Mouse (Mus musculus): ENCODE measurements around the gene Naga.
A peak's percentile ranks its signal among the peaks of the same experiment; 100 is the strongest.

Naga gene

DNA sequence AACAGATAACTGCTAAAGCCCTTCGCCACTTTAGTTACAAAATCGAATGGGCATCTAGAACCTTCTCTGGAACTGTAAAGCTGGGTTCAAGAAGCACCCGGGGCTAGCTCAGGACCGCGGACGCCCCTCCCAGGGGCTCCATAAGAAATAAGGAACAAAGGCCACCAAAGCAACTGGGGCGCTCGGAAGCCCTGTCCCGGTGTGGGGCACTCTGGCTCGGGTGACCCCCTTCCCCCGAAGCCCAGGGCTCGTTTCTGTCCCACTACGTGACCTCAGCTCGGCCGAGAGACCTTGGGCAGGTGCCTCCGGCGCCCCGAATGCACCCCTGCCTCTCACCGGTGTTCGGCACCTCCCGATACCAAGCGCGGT is 15.0 kb upstream of the Naga start:
- no peak for DNase-seq

DNA sequence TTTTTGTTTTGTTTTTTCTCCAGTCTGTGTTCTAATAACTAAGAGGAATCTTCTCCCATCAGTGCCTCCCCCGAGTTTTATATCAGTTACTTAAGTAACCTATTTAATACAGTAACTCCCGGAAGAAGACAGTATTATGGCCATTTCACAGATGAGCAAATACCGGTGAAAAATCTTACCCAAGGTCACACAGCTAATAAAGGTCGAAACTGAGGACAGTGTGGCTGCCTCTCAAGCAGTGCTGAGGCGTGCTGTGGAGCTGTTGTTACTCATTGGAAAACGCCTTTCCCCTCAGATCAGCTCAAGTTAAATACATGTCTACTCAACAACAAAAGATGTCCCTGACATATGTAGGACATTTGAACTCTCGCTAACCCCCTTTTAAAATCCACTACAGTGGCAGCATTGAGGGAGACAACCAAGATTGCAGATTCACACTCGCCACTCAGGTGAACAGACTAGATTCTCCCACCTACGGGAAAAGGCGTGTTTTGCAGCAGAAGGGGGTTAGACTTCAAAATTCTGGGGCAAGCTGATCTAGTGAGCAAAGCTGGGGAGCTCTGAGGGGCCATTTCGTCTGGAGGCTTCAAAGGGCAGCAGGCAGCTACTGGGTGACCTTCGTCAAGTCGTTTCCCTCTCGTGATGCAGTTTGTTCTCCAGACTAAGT is 14.5 kb upstream of the Naga start:
- DNase-seq = no peak

DNA sequence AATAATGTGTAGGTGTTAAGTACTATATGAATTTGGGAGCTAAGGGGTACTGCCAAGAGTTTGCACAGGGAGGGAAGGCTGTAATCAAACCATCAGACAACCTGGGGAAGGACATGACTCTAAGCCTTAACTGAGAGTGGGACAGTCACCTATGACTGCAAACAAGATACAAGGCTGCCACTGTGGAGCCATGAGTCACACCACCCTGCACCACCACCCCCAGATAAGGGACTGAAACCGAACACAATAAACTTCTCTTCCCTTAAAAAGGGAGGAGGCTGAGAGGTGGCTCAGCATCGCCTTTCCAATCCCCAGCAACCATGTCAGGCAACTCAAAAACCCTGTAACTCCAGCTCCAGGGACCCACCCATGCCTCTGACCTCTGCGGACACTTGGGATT is 12.8 kb upstream of the Naga start:
- DNase-seq = no peak

DNA sequence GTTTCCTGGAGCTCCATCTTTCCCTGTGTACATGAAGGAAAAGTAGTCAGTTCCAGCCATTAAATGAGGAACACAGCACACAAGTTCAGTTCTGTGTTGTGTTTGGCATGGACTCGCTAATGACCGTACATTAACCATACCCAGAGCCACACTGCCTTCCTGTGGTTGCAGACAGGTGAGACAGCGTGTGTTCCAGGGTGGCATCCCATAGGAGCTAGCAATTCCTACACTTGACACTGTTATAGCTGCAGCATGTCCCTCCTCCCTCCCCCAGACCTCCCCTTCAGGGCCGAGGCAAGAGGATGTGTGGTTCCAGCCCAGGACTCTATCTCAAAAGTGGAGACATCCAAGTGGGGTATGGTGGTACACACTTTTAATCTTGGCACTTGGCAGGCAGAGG is 11.6 kb upstream of the Naga start:
- no peak for DNase-seq

DNA sequence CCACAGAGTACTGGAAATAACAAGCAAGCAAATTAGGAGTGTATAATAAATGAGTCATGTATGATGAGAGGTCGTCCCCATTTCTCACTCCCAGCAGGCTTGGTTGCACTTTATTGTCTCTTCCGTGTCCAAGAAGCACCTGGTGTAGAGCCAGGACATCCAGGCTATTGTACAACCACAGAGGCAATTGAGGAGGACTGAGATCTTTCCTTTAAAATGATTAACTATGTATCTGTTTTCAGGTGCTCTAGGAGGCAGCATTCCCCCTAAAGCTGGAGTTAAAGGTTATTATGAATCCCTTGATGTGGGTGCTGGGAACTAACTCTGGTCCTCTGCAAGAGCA is 10.2 kb upstream of the Naga start:
- DNase-seq = no peak

DNA sequence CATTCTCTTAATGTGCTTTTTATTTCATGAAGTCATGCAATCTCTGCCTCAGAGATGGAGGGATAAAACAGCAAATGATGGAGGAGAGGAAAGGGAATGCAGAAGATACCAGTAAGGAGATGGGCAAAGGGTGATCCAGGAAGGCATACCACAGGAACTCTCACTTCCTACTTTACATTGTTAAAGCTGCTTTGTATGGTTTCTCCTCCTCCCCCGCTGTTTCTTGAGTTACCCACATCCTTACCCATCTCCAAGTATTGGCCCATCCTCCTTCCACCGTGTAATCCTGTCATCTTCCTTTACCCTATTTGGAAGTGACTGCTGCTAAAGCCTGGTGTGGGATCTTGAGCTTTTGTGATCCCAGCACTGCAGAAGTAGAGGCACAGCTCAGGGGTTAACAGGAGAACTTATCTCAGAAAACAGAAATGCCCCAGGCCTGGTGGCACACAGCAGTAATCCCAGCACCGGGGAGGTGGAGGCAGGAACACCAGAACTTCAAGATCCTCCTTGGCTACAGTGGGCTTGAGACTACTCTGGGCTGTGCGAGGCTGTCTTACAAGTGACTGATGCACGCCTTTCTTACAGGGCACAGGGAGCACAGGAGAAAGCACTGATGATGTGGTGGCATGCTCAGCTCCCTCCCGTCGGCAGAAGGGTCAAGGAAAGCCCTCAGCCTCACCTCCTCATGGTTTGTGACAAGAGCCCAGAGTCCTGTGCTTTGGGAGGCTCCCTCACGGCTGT is 9.7 kb upstream of the Naga start:
- no peak for DNase-seq

DNA sequence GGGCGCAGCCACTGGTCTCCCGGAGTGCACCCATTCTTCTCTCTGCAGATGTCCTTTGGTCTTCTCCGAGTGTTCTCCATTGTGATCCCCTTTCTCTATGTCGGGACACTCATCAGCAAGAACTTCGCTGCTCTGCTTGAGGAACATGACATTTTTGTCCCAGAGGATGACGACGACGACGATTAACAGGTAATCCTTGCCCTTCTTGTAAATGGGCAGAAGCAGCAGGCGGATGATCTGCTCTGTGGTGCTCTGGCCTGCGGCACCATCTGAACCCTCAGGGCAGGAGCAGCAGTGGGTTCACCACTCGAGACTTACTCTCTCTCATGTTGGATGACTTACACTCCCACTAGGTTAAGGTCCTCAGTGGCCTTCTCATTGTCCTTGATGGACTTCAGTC is 9.1 kb upstream of the Naga start:
- no peak for DNase-seq

DNA sequence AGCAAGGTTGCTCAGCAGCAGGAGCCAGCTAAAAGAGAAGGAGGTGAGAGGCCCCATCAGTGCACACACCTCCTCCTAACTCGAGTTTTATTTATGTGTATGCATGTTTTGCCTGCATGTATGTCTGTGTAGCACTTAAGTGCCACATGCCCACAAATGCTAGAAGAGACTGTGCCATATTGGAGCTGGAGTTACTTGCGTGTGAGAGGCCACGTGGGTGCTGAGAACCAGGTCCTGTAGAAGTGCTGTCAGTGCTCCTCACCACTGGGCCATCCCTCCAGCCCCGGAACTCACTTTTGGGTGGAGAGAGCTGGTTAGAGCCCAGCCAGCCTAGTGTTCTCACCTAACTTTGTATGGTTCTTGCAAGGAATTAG is 8.6 kb upstream of the Naga start:
- no peak for DNase-seq

DNA sequence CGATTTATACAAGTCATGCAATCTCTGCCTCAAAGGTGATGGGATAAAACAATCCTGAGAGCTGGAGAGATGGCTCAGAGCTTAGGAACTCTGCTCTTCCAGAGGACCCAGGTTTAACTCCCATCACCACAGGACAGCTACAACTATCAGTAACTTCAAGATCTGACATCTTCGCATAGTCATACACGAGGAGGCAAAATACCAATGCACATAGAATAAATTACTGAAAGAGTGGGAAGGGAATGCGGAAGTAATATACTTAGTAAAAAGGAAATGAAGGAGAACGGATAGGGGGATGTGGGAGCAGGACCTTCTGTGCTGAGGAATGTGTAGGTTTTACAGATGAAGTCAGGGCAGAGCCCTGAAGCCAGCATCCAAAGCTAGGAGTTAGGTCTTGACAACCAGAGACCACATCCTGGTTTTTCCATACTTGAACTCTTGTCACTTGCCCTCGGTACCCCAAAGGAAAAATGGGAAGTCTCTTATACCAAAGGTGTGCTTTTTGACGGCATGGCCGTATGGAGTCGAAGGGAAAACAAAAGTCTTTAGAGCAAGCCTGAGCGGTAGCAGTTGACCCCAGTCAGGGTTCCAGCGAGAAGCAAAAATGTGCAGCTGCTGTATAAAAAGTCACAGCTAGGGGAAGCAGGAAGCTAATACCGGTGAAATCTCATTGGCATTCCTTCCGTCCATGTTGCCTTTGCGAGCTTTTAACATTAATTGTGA is 8.0 kb upstream of the Naga start:
- DNase-seq = no peak

DNA sequence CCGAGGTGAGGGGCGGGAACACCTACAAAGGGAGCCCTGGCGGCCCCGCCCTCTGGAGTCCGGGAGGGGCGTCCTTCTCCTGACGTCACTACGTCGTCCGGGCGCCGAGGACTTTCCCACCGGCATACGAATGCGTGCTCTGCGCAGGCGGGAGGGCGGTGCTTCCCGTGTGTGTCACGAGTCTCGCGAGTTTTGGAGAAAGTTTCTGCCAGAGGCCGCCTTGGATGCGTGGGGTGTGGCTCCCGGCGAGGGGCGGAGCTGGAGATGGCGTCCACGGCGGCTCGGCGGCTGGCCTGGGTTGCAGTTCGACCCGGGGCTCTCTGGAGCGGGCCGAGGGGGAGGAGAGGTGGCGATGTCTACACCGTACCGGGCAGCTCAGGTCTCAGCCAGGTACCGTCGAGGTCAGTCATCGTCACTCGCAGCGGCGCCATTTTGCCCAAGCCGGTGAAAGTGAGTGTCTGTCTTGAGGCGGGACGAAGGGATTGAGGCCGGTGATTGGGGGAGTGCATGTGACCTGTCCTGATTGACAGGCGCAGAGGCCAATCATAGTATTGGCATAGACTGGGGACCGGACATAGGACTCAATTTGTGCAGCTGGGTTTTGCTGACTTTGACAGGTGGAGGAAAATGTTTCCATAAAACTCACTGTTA is 7.2 kb upstream of the Naga start:
- peak; percentile 99 for DNase-seq

DNA sequence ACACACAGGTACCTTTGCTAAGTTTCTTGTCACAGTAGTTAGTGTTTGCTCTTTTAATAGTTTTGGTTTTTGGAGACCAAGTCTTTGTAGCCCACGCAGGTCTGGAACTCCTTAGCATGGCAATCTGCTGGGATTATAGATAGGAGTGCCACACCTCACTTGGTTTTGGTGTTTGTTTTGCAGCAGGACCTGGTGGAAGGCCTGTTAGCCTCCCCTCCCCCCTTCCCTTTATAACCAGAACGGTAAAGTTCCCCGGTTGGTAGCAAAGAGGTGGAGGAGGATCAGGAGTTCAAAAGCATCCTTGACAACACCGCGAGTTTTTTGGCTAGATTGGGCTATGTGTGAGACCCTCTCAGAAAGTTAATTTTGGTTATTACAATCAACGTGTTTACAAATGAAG is 6.2 kb upstream of the Naga start:
- DNase-seq = no peak

DNA sequence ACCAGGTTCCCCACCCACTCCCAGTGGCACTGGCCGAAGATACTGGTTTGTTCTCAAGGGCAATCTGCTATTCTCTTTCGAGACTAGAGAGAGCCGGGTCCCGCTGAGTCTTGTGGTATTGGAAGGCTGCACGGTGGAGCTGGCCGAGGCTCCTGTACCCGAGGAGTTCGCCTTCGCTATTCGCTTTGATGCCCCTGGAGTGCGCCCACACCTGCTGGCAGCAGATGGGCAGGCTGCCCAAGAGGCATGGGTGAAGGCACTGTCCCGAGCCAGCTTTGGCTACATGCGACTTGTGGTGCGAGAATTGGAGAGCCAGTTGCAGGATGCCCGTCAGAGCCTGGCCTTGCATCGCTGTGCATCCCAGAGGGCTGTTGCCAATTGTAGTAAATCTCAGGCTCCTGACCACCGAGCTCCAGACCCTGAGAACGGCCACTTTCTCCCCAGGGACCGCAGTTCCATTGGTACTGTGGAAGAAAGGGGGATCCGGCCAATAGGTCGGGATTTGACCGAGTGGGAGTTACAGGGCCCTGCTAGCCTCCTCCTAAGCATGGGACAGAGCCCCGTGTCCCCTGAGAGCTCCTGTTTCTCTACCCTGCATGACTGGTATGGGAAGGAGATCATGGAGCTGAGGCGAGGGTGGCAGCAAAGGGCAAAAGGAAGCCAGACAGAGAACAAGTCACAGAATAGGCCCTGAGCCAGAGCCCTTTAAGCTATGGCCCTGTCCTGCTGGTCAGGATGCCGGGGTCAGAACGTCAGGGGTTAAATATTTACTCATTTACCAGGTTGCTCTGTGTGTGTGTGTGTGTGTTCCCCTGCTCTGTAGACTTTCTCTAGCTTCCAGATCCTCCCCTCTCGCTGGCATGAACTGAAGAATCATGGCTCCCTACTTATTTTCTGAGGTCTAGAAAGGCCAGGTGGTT is 4.9 kb upstream of the Naga start:
- no peak for DNase-seq

DNA sequence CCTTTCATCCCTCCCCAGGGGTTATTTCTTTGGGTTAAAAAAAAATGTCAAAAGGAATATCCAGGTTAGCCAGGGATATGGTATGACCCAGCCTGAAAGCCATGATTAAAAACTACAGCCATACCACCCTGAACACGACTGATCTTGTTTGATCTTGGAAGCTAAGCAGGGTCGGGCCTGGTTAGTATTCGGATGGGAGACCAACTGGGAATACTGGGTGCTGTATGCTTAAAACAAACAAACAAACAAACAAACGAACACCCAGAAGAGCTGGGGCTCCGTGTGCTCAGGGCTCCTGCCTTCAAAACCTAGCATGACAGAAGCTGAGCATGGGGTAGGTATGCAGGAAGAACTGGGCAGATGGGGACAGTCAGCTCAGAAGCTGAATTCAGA is 3.8 kb upstream of the Naga start:
- DNase-seq = no peak

DNA sequence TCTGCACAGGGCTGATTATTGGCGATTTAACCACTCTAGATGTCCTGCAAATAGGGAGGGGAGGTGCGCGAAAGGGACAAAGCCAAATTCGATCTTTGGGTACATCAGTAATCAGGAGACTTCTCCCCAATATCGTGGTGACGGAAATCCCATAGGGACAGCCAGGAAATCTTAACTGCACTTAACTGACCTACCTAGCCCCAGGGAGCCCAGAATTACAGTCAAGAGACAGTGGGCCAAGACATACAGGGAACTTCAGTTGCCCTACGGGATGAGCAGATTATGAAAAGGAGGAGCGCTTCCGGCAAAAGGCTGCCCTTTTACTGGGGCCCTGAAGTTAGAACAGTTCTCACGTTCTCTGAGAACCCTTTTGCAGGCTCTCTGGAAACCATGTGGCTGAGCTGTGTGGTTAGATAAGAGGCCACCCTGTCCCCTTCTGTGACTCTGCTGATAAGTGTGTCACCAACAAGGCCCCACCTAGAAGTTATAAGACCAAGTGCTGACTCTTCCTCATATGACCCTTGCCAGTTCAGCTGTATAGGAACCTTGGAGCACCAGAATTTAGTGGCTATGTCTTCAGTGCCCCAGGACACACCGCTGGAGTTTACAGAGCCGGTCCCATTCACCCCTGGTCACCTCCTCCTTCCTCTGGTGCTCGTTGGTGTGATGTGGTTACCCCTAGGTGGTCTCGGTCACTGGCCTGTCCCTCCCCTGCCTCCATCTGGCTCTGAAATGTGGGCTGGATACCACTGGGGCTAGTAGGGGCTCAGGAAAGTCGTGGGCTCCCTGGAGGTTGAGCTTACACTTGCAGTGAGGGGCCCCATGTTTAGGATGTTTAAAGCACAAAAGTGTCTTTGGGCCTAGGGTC is 3.2 kb upstream of the Naga start:
- no peak for DNase-seq

DNA sequence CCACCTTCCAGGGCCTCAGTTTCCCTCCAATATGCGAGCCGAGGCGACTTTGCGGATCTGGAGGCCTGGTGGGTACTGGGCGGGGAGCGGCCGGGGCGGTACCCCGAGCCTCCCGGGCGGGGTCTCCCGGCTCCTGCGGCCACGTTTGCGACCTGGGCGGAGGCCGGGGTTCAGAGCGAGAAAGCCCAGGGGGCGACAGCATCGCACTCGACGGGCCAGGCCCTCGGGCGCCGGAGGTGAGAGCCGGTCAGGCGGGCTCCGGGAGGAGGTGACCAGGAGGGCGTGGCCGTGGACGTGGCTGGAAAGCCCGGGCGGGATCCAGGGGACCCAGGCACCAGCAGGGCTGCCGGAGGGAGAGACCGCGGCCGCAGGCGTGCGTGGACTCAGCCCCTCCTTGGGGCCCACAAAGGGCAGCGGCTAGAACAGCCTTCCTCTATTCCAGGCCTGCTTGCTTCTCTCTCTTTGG is 2.3 kb upstream of the Naga start:
- DNase-seq = peak; percentile 64

DNA sequence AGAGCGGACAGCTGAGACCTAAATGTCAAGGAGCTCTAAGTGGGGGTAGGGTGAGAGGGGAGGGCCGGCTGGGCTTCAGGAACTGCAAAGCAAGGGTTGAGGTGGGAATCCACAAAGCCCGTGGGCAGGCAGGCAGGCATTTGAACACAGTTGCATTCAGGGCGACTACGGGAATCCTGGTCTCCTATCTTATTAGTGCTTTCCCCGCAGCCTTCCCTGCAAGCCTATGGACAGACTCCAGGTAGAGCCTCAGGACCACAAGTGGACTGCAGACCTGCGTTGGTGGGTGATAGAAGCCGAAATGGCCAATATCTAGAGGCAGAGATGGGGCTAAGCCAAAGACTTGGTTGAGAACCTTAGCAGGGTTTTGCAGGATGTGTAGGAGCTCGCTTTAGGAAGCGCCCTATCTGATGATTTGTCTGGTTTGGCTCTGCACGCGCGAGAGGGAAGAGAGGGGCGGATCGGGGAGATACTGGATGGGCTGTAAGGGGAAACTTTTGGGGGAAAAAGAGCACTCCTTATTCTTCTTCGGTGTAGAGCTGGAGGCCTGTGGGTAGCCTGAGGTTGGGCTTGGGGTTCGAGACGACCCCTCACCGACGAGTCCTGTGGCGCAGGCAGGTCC is 1.8 kb upstream of the Naga start:
- no peak for DNase-seq

DNA sequence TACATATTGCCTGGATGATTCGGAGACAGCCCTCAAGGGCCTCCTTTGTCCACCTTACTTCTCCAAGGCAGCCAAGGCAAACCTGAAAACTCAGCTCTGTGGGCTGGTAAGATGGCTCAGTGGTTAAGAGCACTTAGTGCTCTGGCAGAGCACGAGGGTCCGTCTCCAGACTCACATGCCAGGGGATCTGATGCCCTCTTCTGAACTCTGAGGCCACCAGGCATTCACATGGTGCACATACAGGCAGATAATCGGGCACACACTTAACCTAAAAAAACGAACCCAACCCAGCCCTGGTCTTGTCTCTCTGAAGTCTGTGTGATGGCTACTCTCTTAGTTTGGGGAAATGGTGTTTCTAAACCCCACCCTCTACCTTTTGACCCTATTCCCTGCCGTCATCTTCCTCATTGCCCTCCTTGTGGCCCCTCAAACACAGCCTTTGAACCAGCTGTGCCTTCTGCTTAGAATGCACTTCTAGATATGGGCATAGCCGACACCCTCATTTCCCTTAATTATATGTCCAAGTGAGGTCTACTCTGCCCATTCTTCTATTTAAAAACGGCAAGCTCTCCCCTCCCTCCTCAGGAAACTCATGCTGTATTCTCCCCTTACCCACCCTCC is 1.0 kb upstream of the Naga start:
- DNase-seq = no peak

DNA sequence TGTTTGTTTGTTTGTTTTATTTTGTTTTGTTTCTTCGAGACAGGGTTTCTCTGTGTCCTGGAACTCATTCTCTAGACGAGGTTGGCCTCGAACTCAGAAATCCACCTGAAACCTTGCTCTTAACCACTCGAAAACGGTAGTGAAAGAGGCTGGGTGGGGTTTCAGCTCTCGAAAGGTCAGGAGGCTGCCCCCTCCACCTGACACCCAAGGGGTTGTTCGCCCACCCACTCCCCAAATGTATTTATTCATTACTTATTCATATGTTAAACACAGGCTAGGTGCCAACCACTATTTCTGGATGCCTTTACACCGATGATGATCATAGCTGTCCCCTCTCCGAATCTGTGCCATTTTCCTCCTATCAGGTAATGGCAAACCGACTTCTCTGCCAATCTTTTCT is 425 bp upstream of the Naga start:
- no peak for DNase-seq

DNA sequence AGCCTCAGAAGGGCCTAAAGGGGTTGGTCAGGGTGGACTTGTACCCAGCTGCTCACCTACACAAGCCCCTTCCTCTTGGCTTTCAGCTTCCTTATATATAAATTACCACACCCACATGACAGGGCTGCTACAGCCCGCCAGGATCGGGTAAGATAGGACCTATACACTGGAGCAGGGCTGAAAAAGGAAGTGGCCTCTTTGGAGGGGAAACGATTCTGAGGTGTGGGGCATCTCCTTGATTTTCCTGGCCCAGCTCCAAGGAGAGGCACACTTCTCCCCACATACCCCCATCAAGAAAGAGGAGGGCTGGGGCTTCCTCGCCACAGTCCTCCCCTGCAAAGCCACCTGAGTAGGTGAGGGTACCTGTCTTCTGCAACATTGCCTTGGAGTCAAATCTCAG is 850 bp downstream of the Naga start:
- DNase-seq = no peak

DNA sequence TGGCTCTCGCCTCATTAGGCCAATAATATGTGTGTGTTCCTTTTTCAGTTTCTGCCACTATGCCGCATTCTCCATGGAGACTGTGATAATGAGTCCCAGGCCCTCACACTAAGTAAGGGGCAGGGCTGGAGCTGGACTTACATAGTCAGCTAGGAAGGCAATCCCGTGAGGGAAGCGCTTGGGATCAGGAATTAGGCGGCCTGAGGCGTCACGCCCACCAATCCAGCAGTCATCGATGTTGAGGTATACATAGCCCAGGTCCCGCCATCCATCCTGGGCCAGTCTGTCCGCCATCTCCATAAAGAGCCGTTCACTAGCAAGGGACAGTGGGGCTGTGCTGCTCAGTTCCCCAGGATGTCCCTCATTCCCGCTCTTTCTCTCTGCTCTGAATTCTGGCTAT is 2.1 kb downstream of the Naga start:
- no peak for DNase-seq

DNA sequence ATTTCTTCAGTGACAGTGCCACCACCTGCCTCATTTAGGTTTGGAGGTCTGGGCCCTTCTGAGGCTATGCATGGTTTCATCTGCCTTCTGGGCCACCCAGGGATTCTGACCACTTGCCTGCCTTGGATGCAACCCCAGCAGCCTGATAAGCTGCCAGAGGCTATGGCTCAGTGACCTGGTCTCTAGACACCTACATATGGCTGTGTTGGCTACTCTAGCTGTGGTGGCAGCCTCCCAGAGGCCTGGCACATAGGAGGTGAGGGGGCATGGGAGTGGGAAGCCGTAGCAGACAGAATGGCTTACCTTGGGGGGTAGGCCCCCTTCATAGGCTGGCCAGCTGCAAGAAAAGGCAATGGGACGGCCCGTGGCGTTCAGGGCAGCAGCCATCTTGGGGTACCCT is 3.5 kb downstream of the Naga start:
- DNase-seq = no peak

Measured in embryo, embryonic 11 days (tissue).